Mouse (Mus musculus): ENCODE measurements around the gene Snd1. TPM values are rescaled to one million over a fixed set of nuclear protein-coding genes. Genes with fewer than 3 reads are reported as not detected.

Gene Snd1
- polyA plus RNA-seq, 1 experiment, result 62.1 TPM

DNA sequence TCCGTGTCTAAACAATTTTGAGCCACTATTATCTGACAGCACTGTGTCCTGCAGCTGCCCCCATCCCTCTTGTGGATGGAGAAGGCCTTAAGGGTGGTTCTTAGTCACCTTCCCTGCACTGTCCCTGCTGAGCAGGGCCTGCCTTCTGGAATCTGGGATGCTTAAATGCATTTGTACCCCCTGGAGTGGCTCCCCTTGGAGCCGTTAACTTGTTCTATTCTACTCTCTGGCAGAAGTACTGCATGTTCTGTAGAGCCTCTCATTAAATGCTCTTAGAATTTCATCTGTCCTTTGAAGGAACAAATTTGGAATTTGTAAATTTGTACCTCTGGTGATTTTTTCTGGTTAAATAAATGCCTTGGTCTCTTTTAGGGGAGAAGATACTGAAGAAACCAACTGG, 50.6 kb downstream of the Snd1 start:
- no peaks in the 10 kb centered on the region for H3K4me1 ChIP-seq (ENCODE audit: control insufficient read depth, insufficient read depth, low read length)
- no peak overlapping the region for H3K4me3 ChIP-seq (ENCODE audit: insufficient read depth, low read length)
- TF ChIP-seq CTCF (IDR thresholded peaks at IDR 0.05; ENCODE audit: extremely low read depth, insufficient read depth, low read length) (no peak), POLR2A (IDR thresholded peaks at IDR 0.05; ENCODE audit: extremely low read depth, insufficient read depth, low read length) (no peak)
- H3K27ac ChIP-seq (ENCODE audit: insufficient read depth, low read length), result no peak overlapping the region

DNA sequence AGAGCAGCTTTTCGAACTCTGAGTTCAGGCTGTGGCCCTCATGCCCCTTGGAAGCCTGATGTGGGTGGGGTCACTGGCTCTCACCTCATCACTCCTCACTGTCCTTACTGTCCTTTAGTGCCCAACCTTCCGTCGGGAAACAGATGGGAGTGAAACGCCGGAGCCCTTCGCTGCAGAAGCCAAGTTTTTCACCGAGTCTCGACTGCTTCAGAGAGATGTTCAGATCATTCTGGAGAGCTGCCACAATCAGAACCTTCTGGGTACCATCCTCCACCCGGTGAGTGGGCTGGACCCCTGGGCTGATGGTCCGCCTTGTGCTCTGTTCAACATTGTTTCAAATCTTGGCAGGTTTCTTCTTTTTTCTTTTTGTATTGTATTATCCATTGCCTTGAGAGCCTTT, 52.5 kb downstream of the Snd1 start:
- Histone ChIP-seq H3K4me3 (ENCODE audit: insufficient read depth, low read length) (no peak overlapping the region), H3K4me1 (ENCODE audit: control insufficient read depth, insufficient read depth, low read length) (no peaks in the 10 kb centered on the region), H3K27ac (ENCODE audit: insufficient read depth, low read length) (no peak overlapping the region)
- TF ChIP-seq CTCF (IDR thresholded peaks at IDR 0.05; ENCODE audit: extremely low read depth, insufficient read depth, low read length) (no peak), POLR2A (IDR thresholded peaks at IDR 0.05; ENCODE audit: extremely low read depth, insufficient read depth, low read length) (no peak)

DNA sequence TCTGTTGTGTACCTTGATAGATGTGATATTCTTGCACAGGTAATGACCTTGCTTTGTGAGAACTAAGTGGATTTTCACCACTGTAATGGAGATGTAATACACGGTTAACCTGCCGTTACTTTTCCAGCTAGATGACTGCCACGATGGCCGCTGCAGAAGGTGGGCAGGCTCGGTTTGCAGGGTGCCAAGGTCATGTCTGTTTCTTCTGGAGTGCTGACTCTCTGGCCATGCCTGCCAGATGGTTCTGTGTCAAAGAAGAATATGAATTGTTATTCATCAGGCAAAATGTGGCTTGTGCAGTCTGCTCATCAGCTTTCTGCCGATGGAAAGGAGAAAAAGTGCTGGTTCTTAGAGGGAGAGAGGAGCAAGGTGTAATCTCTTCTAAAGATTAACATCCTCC, 53.3 kb downstream of the Snd1 start:
- H3K4me1 ChIP-seq (ENCODE audit: control insufficient read depth, insufficient read depth, low read length), result peaks cover 3% of the 10 kb centered on the region; the same call in 1 of the 2 replicates
- H3K27ac ChIP-seq (ENCODE audit: insufficient read depth, low read length), result no peak overlapping the region
- TF ChIP-seq CTCF (IDR thresholded peaks at IDR 0.05; ENCODE audit: extremely low read depth, insufficient read depth, low read length) (no peak), POLR2A (IDR thresholded peaks at IDR 0.05; ENCODE audit: extremely low read depth, insufficient read depth, low read length) (no peak)
- H3K4me3 ChIP-seq (ENCODE audit: insufficient read depth, low read length), result no peak overlapping the region

DNA sequence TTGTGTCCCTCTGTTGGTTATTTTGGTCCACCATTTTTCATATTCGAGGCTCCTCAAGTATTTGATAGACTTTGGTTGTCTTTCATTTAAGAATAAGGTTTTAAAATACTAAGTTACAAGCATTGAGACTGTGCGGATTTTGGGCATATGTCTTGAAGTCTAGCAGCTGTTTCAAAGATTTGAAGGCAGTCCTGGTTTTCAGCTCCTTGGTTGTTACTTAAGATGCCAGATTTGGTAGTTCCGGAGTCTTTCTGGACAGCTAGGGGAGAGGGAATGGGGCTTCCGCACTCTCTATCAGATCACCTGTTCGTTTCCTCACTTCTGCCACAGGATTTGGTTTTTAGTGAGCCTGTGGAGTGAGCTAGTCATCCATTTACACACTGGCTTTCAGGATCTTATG, 61.5 kb downstream of the Snd1 start:
- peaks cover 7% of the 10 kb centered on the region for H3K4me1 ChIP-seq (ENCODE audit: control insufficient read depth, insufficient read depth, low read length)
- H3K4me3 ChIP-seq (ENCODE audit: insufficient read depth, low read length), result no peak overlapping the region
- no peak overlapping the region; the same call in 1 of the 2 replicates for H3K27ac ChIP-seq (ENCODE audit: insufficient read depth, low read length)
- TF ChIP-seq CTCF (IDR thresholded peaks at IDR 0.05; ENCODE audit: extremely low read depth, insufficient read depth, low read length), result no peak
- TF ChIP-seq POLR2A (IDR thresholded peaks at IDR 0.05; ENCODE audit: extremely low read depth, insufficient read depth, low read length), result no peak

DNA sequence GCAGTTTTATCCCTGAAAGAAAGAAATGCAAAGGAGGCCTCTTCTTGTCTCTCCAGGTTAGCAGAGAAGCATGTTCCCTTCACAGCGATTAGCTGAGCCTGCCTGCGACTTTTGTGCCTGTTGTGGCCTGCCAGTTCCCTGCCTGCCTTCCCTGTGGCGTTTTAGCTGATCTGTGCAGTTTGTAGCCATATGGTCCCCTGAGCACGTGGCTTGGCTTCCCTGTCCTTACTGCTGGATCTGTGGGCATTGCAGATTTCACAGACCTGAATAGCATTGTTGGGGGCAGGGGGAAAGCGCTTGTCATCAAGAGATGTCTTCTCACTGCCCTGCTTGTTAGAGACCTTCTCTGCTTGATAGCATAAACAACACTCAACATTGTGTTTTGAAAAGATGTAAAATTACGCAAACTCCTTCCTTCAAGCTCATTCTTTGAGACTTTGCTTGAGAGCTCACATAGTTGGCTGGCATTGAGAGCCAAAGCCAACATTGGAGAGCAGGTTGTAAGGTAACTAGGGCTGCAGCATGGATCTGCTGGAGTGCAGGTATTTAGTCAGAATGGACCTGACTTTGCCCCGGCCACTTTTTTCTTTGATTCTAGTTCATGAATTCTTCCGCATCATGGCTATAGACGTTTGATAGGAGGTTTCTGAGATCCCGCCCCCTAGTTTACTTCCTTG, 63.0 kb downstream of the Snd1 start:
- peak overlapping the region; percentile 4; the same call in 1 of the 2 replicates for H3K27ac ChIP-seq (ENCODE audit: insufficient read depth, low read length)
- TF ChIP-seq POLR2A (IDR thresholded peaks at IDR 0.05; ENCODE audit: extremely low read depth, insufficient read depth, low read length) (0 out of 2 replicates have a peak, but pooled peaks have one; percentile 9), CTCF (IDR thresholded peaks at IDR 0.05; ENCODE audit: extremely low read depth, insufficient read depth, low read length) (no peak)
- H3K4me3 ChIP-seq (ENCODE audit: insufficient read depth, low read length), result no peak overlapping the region
- peaks cover 8% of the 10 kb centered on the region for H3K4me1 ChIP-seq (ENCODE audit: control insufficient read depth, insufficient read depth, low read length)

DNA sequence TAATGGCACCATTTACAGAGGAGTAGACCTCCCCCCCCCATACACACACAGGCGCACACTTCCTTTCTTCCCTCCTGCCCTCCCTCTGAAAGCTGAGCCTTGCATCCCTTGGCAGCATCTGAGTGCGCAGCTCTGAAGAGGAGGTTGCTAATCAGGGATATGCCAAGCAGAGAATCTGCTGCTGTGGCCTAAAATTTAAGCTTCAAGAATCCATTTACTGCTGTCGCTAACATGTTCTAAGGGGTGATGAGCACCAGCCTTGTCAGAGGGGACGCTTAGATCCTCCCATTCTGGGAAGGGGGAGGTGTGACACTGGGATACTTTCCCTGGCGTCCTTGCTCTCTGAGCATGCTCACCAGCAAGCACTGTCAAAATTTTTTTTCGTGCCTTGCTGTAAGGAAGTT, 67.4 kb downstream of the Snd1 start:
- no peak for TF ChIP-seq POLR2A (IDR thresholded peaks at IDR 0.05; ENCODE audit: extremely low read depth, insufficient read depth, low read length)
- no peak for TF ChIP-seq CTCF (IDR thresholded peaks at IDR 0.05; ENCODE audit: extremely low read depth, insufficient read depth, low read length)
- H3K4me1 ChIP-seq (ENCODE audit: control insufficient read depth, insufficient read depth, low read length), result peaks cover 11% of the 10 kb centered on the region
- H3K4me3 ChIP-seq (ENCODE audit: insufficient read depth, low read length), result no peak overlapping the region
- H3K27ac ChIP-seq (ENCODE audit: insufficient read depth, low read length), result peak overlapping the region; percentile 79

DNA sequence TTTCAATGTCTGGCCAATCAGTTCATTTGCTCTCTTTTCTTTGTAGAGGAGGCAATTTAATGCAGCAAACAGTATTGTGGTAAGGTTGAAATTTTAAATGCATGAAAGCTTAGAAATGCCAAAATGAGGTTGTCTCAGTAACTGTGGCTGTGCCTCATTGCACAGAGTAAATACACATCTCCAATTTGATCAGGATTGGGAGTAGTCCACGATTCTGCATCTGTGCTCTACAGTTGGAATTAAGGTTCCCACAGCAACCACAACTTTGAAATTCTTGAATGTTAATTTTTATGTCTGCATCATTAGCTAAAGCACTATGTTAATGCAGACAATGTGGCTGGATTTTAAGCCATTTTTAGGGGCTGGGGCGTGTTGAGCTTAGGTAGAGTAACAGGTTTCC, 72.0 kb downstream of the Snd1 start:
- TF ChIP-seq CTCF (IDR thresholded peaks at IDR 0.05; ENCODE audit: extremely low read depth, insufficient read depth, low read length) (no peak), POLR2A (IDR thresholded peaks at IDR 0.05; ENCODE audit: extremely low read depth, insufficient read depth, low read length) (no peak)
- Histone ChIP-seq H3K4me1 (ENCODE audit: control insufficient read depth, insufficient read depth, low read length) (peaks cover 6% of the 10 kb centered on the region), H3K27ac (ENCODE audit: insufficient read depth, low read length) (no peak overlapping the region)

DNA sequence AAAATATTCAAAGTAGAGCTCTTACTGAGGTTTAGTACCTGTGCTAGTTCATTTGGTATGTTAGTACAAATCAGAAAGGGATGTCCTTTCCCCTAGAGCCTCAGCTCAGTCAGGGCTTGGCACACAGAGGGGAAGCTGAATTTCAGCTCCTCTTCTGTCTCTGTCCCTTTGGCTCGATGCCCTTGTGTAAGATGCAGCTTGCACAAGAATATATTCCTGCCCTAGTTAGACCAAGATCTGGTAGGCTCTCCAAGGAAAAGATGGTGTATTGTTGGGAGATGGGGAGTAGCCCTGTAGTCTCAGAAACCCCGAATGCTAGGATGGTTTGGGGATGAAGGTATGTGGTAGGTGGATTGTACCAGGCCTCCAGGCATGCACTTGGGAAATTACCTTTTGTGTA, 74.4 kb downstream of the Snd1 start:
- H3K4me3 ChIP-seq (ENCODE audit: insufficient read depth, low read length), result no peak overlapping the region
- TF ChIP-seq POLR2A (IDR thresholded peaks at IDR 0.05; ENCODE audit: extremely low read depth, insufficient read depth, low read length) (no peak), CTCF (IDR thresholded peaks at IDR 0.05; ENCODE audit: extremely low read depth, insufficient read depth, low read length) (no peak)
- peaks cover 3% of the 10 kb centered on the region for H3K4me1 ChIP-seq (ENCODE audit: control insufficient read depth, insufficient read depth, low read length)
- H3K27ac ChIP-seq (ENCODE audit: insufficient read depth, low read length), result no peak overlapping the region

More for the DNA sequence above, 72.0 kb downstream of the Snd1 start:
- H3K4me3 ChIP-seq (ENCODE audit: insufficient read depth, low read length), result no peak overlapping the region

DNA sequence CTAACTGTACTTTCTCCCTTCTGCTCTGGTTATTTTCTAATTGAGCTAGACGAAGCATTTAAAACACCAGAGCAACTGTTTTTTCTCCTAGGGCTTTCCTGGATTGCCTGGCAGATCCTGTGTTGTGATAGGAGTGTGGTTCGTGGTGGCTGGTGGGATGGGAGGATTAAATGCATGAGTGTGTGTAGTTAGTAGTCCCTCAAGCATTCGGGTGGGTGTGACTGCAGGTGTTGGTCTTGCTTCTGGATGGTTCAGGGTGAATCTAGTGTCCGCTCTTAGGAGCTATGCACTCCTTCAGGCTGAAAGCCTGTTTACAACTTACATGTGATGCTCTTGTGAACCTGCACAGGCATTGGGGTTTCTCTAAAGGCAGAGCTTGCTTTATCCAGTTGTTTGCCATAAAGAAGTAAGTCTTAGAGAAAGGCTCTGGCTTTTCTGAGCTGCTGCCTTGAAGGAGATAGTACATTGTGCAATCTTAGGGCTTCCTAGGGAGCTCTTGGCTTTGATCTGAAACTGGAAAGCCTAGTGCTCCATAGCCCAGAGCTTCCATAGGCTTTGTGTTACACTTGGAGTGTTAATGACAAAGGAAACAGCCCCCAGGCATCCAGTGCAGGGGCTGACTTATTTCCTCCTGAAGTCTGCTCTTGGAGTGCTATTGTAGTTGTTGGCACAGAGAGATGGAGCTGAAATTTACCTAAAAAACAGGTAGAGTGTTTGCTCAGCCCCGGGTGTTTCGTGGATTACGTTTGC, 75.5 kb downstream of the Snd1 start:
- no peak overlapping the region for H3K27ac ChIP-seq (ENCODE audit: insufficient read depth, low read length)
- no peak overlapping the region for H3K4me3 ChIP-seq (ENCODE audit: insufficient read depth, low read length)
- H3K4me1 ChIP-seq (ENCODE audit: control insufficient read depth, insufficient read depth, low read length), result peaks cover 4% of the 10 kb centered on the region
- TF ChIP-seq CTCF (IDR thresholded peaks at IDR 0.05; ENCODE audit: extremely low read depth, insufficient read depth, low read length) (no peak), POLR2A (IDR thresholded peaks at IDR 0.05; ENCODE audit: extremely low read depth, insufficient read depth, low read length) (no peak)

DNA sequence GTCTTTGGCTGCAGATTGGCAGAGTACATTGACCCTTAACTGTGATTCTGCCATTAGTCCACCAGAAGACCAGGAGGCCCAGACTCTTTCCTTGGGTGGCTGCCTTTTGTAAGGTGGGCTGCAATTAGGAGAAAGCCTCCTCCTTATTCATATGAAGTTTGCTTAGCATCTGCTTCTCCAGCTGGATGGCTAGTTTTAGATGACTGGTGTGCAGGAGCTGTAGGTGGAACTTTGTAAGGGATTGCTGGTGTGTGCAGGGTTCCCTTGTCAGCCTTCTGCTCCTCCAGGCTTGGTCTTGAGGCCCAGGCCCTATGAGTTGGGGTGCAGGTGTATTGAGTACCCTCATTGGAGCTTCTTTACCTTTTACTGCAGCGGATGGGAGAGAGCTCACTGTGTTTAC, 79.5 kb downstream of the Snd1 start:
- Histone ChIP-seq H3K4me1 (ENCODE audit: control insufficient read depth, insufficient read depth, low read length) (peaks cover 7% of the 10 kb centered on the region), H3K27ac (ENCODE audit: insufficient read depth, low read length) (peak overlapping the region; percentile 32; the same call in 1 of the 2 replicates), H3K4me3 (ENCODE audit: insufficient read depth, low read length) (no peak overlapping the region)
- no peak for TF ChIP-seq CTCF (IDR thresholded peaks at IDR 0.05; ENCODE audit: extremely low read depth, insufficient read depth, low read length)
